Mouse (Mus musculus): ENCODE measurements around the gene Gm20532.

GRCm38 (mm10) chr2:26602631-26603030 is 16.2 kb downstream of the Gm20532 start:
- TF ChIP-seq GATA1 (IDR thresholded peaks at IDR 0.05; ENCODE audit: borderline replicate concordance, low read length) (no peak), FLI1 (IDR thresholded peaks at IDR 0.05; ENCODE audit: low read length) (no peak)

Measured in megakaryocyte, embryonic 14.5 days (primary cell).